Mouse (Mus musculus): ENCODE measurements around the gene Tkt.
"Not testable (repeated sequence)": the region's sequence is repeated elsewhere in the genome, so short reads cannot be mapped to it uniquely, and the experiment has no call there.

Gene Tkt

GRCm38 (mm10) chr14:30553185-30553584, 5.0 kb downstream of the Tkt start:
- no peak for DNase-seq (ENCODE audit: low spot score)

DNA sequence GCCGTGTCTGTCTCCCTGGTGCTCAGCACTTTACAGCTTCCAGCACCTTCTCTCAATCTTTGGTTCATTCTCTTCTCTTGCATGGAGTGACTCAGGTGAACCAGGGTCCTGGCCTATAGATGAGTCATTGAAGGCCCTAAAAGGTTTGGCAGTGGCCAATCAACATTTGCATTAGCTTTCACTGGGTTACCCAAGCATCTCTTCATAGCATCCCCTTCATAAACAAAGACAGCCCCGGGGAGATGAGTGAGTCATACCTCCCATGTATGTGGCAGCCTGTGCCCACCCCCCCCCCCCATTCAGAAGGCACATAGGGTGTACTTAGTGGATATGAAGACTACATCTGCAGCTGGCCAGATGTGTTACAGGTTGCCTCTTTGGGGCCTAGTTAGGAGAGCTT, 8.5 kb downstream of the Tkt start:
- DNase-seq (ENCODE audit: low spot score) = no peak

DNA sequence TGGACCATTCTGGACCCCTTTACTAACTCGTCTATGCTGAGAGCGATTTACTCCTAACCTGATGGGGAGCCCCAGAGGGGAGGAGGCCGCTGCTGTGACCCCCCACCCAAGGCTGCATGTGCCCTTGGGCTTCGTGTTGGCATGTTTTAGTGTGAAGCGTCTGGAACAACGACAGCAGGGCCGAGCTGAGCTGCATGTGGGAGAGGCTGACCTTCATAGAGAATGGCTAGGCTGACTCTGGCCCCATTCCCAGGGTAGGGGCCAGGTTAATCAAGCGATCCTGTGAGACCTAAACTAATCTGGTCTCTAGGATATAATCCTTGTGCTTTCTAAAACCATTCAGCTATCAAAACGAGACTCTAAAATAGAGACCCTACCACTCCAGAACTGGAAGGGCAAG, 9.6 kb downstream of the Tkt start:
- no peak for DNase-seq (ENCODE audit: low spot score)

- DNase-seq (ENCODE audit: low spot score) = no peak
Observed at GRCm38 (mm10) chr14:30559321-30559850, 11.2 kb downstream of the Tkt start.

GRCm38 (mm10) chr14:30560803-30561389, 12.7 kb downstream of the Tkt start:
- no peak for DNase-seq (ENCODE audit: low spot score)

DNA sequence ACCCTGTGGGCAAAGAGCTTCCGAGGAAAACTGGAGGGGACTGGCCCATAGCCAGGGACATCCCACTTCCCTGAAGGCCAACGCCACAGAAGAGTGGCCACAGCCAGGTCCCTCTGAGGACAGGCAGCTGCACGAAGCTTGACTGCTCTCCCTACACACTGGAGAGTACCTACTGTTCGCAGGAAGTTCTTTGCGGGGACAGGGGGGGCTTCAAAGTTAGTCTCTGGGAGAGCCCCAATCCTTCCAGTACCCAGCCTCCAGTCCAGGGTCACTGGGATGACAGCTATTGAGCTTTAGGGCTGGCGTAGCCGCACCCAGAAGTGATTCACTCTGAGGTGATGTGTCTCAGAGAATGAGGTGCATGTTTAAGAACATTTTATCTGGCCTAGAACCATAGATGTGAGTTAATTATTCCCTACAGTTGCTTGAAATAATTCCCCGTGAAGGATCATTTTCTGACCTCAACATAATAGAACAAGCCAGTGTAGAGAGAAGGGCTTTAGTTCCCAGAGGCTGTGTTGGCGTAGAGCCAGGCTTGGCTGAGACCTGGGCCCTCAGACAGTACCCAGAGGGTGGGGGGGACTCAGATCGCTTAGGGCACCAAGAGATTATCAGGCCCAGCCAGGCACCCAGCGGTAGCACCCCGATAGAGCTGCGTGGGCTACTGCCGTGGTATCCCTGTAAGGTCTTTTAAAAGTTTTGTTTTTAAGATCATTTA, 13.5 kb downstream of the Tkt start:
- no peak for DNase-seq (ENCODE audit: low spot score)

- no peak for DNase-seq (ENCODE audit: low spot score)
Observed at GRCm38 (mm10) chr14:30562343-30562742, 14.2 kb downstream of the Tkt start.

DNA sequence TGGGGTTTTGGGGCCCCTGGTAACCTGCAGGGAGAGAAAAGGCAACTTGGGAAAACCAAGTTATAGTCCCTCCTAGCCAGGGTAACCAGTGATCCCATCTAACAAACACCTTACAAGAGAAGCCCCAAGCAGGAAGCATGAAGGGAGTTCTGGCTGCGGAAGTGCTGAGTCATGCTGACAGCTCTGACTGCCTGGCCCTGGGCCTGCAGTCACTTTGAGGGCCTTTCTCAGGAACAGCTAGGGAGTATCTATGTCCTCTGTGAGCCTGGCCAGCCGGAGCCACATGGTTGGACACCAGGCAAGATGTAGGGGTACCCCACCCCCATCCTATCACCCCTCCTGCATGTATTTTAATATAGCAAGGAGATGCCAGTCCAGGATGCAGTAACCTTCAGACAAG, 16.3 kb downstream of the Tkt start:
- no peak for DNase-seq (ENCODE audit: low spot score)

- no peak for DNase-seq (ENCODE audit: low spot score)
Observed at GRCm38 (mm10) chr14:30566317-30566716, 18.2 kb downstream of the Tkt start.

DNA sequence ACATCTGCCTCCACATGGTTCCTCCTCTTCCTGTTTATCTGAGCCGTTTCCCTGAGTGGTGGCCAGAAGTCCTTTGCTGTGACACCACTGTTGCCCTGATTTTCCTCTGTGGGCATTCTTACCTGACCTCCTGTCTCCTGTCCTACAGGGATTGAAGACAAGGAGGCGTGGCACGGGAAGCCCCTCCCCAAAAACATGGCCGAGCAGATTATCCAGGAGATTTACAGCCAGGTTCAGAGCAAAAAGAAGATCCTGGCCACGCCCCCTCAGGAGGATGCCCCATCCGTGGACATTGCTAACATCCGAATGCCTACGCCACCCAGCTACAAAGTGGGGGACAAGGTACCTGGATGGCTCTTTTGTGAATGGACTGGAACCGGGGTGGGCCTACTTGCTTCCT, 19.9 kb downstream of the Tkt start:
- no peak for DNase-seq (ENCODE audit: low spot score)

DNA sequence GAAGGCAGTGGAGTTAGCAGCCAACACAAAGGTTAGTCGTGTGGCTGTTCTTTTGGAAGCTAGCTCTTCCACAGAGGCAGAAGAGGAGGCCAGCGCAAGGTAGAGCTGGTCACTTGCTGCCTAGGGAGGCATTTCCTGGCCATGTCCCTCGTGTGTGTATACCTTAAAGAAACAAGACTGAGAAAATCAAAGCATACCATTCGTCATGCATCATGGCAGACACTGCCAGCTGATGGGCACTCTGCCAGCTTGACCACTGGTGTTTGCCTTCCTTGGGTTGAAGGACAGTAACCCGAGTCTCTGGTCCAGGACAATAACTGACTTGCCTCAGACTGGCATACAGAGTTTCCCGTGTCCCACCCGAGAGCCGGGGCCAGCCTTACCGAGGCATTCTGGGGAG, 22.1 kb downstream of the Tkt start:
- no peak for DNase-seq (ENCODE audit: low spot score)

DNA sequence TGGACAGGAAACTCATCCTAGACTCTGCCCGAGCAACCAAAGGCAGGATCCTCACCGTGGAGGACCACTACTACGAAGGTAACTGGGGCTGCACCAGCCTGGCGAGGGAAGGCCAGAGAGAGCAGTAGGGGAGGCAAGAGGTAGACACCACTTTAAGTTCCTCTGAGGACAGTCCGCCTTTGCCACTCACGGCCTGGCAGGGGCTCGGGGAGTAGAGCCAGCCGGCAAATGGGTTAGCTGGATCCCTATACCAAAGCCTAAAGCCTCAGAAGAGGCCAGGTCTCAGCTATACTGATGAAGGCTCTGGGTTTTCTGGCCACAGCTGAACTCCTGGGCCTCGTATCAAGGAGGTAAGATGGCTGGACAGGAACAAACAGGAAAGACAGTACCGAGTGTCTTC, 24.1 kb downstream of the Tkt start:
- DNase-seq (ENCODE audit: low spot score) = no peak

GRCm38 (mm10) chr14:30573235-30573634, 25.1 kb downstream of the Tkt start:
- DNase-seq (ENCODE audit: low spot score) = no peak

GRCm38 (mm10) chr14:30573983-30574584, 25.9 kb downstream of the Tkt start:
- DNase-seq (ENCODE audit: low spot score) = peak; percentile 59

- no peak for DNase-seq (ENCODE audit: low spot score)
Observed at GRCm38 (mm10) chr14:30575791-30576190, 27.6 kb downstream of the Tkt start.

DNA sequence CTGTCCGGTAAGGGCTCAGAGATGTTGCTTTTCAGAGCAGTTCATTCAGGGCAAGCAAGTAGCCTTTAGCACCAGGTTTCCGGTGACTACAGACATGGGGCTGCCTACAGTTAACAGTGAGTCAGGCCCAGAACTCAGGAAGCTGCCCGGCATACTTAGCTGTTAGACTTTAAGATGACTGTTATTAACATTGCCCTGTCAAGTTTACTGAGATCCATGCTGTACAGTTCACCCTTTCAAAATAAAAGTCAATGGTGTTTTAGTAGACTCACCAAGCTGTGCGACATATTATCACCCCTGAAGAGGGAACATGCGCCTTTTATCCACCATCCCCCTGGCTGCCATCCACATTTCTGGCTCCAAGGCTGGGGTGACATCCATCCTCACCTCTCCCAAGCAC, 28.1 kb downstream of the Tkt start:
- no peak for DNase-seq (ENCODE audit: low spot score)

DNA sequence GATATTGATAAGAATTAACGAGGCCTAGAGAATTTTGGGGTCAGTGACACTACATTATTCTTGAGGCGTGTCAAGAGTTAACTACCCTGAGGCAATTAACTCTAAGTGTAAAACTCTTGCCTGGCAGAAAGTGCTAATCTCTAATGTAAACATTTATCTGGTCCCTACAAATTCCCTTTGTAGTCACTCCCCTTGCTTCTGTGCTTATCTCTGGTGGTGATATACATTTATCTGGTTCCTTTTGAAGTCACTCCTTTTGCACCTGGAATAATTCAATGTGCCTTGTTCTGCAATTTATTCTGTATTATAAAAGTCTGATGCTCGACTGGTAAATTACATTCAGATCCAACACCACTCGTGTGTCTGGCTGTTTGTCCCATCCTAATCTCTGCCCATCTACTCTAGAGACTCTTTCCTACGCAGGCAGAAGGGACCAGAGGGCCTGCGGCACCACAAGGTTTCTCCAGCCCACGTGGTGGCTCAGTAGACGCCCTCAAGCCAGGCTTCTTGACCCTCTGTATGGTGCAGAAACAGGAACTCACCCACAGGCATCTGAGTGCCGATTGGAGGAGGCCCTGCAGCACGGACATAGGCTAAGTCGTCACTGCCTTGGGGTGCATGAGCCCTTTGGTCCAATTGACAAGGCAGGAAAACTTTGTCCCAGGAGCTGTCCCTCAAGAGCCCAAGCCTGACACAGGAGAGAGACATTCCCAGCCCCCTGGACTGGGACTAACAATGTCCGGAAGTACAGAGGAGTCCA, 29.3 kb downstream of the Tkt start:
- DNase-seq (ENCODE audit: low spot score) = not testable (repeated sequence)

DNA sequence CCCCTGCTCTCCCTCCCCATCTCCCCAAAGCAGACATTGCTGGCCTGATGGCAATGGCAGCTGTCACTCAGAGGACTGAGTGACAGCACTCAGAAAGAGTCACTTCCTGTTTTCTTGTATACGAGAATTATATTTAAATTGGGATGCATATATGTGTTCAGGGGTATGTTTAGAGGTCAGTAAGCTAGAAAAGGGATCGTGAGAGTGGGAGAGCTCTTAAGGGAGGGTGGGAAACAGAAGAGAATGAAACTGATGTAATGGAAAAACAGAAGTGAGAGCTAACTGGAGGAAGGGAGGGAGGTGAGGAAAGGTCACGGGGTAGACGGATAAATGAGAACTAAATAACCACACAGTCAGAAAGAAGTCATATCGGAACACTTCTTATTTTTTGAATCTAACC, 31.0 kb downstream of the Tkt start:
- no peak for DNase-seq (ENCODE audit: low spot score)

- no peak for DNase-seq (ENCODE audit: low spot score)
Observed at GRCm38 (mm10) chr14:30579882-30580281, 31.7 kb downstream of the Tkt start.

GRCm38 (mm10) chr14:30581238-30581637, 33.1 kb downstream of the Tkt start:
- DNase-seq (ENCODE audit: low spot score) = no peak

DNA sequence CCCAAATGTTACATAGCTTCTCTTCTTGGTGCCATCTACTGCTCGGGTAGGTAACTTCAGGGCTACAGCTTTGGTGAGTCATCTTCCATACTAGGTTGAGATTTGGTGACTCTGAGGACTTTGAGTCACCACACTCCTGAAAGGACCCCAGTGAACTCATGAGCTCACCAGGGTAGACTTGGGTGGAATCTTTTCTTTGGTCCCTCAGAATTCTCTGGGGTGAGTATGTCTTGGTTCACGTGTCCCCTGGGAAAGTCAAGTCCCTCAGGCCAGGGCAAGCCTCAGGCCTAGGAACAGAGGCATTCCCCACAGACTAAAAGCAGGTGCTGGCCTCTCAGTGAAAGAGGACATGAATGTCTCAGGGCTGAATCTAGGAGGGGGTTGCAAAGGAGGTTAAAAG, 35.9 kb downstream of the Tkt start:
- DNase-seq (ENCODE audit: low spot score) = no peak

DNA sequence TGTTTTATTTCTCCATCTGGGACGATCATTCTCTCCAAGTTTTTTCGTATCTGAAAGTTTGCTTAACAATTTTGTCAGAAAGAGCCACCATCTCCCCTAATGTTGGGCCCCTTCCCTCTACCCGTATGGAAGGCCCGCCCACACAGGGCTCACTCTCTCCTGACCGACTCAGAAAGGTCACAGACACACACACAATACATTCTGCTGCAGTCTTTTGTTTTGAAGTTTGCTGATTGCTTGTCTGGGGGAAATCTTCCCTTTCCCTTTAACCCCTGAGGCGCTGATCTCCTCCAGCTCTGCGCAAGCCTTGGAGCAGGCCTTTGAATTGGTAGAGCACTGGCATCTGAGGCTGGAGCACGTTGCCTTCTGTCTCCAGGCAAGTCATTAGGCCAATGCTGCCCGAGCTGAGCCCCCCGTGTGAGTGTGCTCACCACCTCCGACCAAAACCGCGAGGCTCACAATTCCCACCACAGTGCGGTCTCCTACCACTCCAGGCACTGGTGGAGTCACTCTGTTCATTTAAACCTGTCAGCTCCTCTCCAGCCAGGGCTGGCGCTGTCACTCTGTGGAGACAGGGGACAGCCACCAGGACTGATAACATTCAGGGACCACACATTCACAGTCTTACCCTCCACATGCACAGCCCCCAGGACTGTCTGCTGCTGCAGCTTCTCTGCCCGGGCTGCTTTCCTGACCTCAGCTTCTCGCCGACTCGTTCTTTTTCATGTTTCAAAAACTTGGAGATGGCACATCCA, 36.5 kb downstream of the Tkt start:
- no peak for DNase-seq (ENCODE audit: low spot score)

All from testis, postnatal 14 days (tissue).